Mouse (Mus musculus): ENCODE results near the gene Hcrt.

- TF ChIP-seq CTCF (IDR thresholded peaks at IDR 0.05; ENCODE audit: control insufficient read depth, insufficient read depth, insufficient replicate concordance, low read depth, low read length) (no peak), POLR2A (IDR thresholded peaks at IDR 0.05; ENCODE audit: control insufficient read depth, low read depth, low read length) (no peak)
These were observed 47.8 kb upstream of the Hcrt start for GRCm38 (mm10) chr11:100810516-100810915.

Data from testis, adult 2 months (tissue).